Mouse (Mus musculus) myocyte (in vitro differentiated cells): Measurements from ENCODE around the gene Ptpn1.

Source experiments
- MAX ChIP-seq: IDR thresholded peaks from one replicate; pipeline ENCODE4 v1.6.1; 2011; ENCODE audit warnings: low read depth, mild to moderate bottlenecking, control low read depth
- MYOD1 ChIP-seq, 3 experiments: IDR thresholded peaks; one replicate each; pipeline ENCODE4 v1.6.1; 2011; ENCODE audit warnings: control low read depth in 2 of 3, low read depth in 2 of 3, mild to moderate bottlenecking in 2 of 3, moderate library complexity in 1 of 3; ENCODE audit not compliant: insufficient read length in 2 of 3, control insufficient read depth in 1 of 3
- MYOG ChIP-seq, 3 experiments: IDR thresholded peaks; one replicate each; pipeline ENCODE4 v1.6.1; 2011; ENCODE audit warnings: control low read depth in 2 of 3, low read depth in 2 of 3, mild to moderate bottlenecking in 2 of 3; ENCODE audit not compliant: insufficient read length in 2 of 3, control insufficient read depth in 1 of 3, insufficient read depth in 1 of 3
- POLR2A ChIP-seq: IDR thresholded peaks from one replicate; pipeline ENCODE4 v1.6.1; 2011; ENCODE audit warnings: low read depth, mild to moderate bottlenecking, control low read depth, moderate library complexity; ENCODE audit not compliant: insufficient read length
- SRF ChIP-seq: IDR thresholded peaks from one replicate; pipeline ENCODE4 v1.6.1; 2011; ENCODE audit warnings: low read depth; ENCODE audit not compliant: control insufficient read depth, insufficient read length
- TCF12 ChIP-seq: IDR thresholded peaks from one replicate; pipeline ENCODE4 v1.6.1; 2011; ENCODE audit warnings: mild to moderate bottlenecking, control low read depth; ENCODE audit not compliant: poor library complexity, insufficient read depth, severe bottlenecking
- USF1 ChIP-seq: IDR thresholded peaks from one replicate; pipeline ENCODE4 v1.6.1; 2011; ENCODE audit warnings: low read depth, mild to moderate bottlenecking, control low read depth, moderate library complexity

DNA sequence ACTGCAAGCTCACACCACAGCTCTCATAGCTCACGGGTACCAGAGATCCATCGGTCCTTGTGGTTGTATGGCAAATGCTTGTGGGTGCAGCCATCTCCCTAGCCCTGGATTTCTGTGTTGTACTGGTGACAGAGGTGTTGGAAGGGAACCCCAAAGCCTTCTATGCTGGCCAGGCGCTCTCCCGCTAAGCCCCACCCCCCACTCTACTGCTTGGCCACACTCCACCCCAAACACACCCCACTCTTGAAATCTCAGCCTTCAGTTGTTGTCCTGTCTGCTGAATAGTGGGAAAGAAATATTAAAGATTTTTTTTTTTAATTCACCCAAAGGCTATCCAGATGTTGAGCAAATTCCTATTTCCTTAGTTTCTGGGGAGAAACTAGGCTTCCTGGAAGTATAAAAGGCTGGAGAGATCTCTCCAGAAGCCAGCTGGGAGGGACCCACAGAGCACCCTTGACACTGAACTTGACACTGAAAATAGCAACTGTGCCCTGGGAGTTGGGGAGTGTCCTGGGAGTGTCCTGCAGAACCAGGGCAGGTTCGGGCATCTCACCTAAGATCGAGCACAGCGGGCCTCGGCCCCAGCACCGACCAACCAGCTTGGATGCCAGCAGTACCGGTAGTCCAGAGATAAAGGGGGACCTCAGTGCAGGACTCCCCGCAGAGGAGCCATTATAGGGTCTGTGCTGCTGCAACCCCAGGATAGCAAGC is 28.5 kb upstream of the Ptpn1 start:
- TF ChIP-seq USF1 (no peak), TCF12 (no peak), MAX (no peak), POLR2A (no peak), MYOG (IDR thresholded peaks at IDR 0.05; ENCODE audit: control insufficient read depth in 1 of 3, insufficient read depth in 1 of 3, insufficient read length in 2 of 3, low read depth in 2 of 3) (no peak), SRF (no peak), MYOD1 (IDR thresholded peaks at IDR 0.05; ENCODE audit: control insufficient read depth in 1 of 3, insufficient read length in 2 of 3, low read depth in 2 of 3) (no peak)
